Mouse (Mus musculus) heart, postnatal 10 days (tissue): Measurements from ENCODE around the gene Cxcl17. TPM values are rescaled to one million over a fixed set of nuclear protein-coding genes. Genes with fewer than 3 reads are reported as not detected.
"Not testable (repeated sequence)": the region's sequence is repeated elsewhere in the genome, so short reads cannot be mapped to it uniquely, and the experiment has no call there.

ENCODE experiments used
- DNase-seq, 2 experiments: peaks; one replicate each; pipeline ENCODE4 v3.0.0; 2021
- intact Hi-C: fragments of 180-260 bp; cut with DNase I; formaldehyde crosslinking; loops from one replicate; pipeline ENCODE4 v1.15.1; 2025
- total RNA-seq, 2 experiments: library from RNA; stranded (reverse); gene quantifications; 2 replicates each; pipeline ENCODE4 v1.2.3; 2021

The Cxcl17 gene
- not detected for total RNA-seq

GRCm38 (mm10) chr7:25412833-25413441 is at the start of gene Cxcl17:
Gene Cxcl17 (minus strand): TSS chr7:25412886.
- DNase-seq, result peak; percentile 28 to 40
- intact Hi-C loops, result no loop called here

DNA sequence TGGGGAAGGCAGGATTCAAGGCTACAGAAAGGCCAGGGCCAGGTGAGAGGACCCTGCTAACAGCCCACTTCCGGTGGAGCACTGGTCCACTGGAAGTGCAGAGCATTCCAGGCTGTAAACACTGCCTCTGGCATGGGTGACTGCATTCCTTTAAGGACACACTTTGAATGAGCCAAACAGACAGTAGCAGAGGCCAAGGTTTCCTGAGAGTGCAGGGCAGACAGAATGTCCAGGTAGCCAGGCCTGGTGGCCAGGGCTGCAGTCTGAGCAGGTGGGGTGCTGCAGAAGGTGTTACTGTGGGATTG is 49.3 kb upstream of the Cxcl17 start:
- intact Hi-C loops, DNase-seq: not testable (repeated sequence)

DNA sequence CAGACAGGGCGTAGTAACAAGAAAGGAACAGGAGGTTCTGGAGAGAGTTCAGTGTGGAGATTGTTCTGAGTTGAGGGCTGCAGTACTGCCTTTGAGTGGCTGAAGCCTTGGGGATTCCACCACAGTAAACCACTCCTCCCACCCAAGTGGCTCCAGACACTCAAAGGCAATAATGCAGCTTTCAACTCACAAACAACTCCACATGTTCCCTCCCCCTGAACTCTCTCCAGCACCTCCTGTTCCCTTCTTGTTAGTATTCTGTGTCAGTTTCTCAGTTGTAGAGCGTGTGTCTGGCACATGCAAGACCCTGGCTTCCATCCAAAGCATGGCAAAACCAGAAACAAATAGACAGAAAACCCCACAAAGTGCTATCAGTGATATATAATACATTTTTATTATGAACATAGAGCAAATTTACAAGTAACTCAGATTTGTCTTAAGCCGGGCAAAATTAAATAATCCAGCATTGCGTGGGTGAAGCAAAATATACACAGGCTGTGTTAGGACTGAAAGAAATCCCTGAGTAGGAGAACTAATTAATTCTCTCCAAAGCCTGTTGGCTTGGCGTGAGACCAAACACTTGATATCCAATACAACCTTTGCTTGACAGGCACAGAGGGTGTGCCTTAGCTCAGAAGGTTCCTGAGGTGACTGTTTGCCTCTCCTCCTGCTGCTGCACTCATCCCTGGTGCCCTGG is 48.8 kb upstream of the Cxcl17 start:
- DNase-seq, result peak in 1 of 2 experiments; percentile 21
- intact Hi-C loops, result not testable (repeated sequence)

GRCm38 (mm10) chr7:25452103-25452502 is 39.4 kb upstream of the Cxcl17 start:
- intact Hi-C loops, result no loop called here
- DNase-seq, result no peak

- intact Hi-C loops, result no loop called here
These were observed 37.5 kb upstream of the Cxcl17 start for GRCm38 (mm10) chr7:25449913-25450890.

GRCm38 (mm10) chr7:25440816-25441153 is 28.1 kb upstream of the Cxcl17 start:
- DNase-seq, result no peak
- intact Hi-C loops, result no loop called here

More at GRCm38 (mm10) chr7:25449913-25450890, 37.5 kb upstream of the Cxcl17 start:
- DNase-seq, result no peak

- intact Hi-C loops, result no loop called here
- DNase-seq, result no peak
These were observed 27.5 kb upstream of the Cxcl17 start for GRCm38 (mm10) chr7:25439978-25440815.

- DNase-seq, result no peak
- intact Hi-C loops, result no loop called here
These were observed 26.6 kb upstream of the Cxcl17 start for GRCm38 (mm10) chr7:25439124-25439822.

GRCm38 (mm10) chr7:25436704-25437103 is 24.0 kb upstream of the Cxcl17 start:
- DNase-seq, result no peak
- intact Hi-C loops, result no loop called here

- peak; percentile 41 to 49 for DNase-seq
These were observed 23.5 kb upstream of the Cxcl17 start for GRCm38 (mm10) chr7:25436226-25436625.

DNA sequence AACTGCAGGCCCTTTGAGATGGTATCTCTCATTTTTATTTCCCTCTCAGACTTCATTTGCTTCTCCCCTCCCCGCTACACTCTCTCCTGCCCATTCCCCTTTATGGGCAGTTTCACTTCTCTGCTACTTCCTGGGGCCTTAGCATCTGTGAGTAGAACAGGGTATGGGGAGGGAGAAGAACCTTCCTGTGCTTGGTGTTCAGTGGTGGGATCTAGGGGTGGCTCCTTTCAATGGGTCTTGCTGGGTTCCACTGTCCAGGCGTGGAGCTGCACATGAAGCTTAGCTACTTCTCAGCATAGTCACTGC is 22.8 kb upstream of the Cxcl17 start:
- intact Hi-C loops, result no loop called here
- DNase-seq, result no peak

More at GRCm38 (mm10) chr7:25436226-25436625, 23.5 kb upstream of the Cxcl17 start:
- intact Hi-C loops, result no loop called here

DNA sequence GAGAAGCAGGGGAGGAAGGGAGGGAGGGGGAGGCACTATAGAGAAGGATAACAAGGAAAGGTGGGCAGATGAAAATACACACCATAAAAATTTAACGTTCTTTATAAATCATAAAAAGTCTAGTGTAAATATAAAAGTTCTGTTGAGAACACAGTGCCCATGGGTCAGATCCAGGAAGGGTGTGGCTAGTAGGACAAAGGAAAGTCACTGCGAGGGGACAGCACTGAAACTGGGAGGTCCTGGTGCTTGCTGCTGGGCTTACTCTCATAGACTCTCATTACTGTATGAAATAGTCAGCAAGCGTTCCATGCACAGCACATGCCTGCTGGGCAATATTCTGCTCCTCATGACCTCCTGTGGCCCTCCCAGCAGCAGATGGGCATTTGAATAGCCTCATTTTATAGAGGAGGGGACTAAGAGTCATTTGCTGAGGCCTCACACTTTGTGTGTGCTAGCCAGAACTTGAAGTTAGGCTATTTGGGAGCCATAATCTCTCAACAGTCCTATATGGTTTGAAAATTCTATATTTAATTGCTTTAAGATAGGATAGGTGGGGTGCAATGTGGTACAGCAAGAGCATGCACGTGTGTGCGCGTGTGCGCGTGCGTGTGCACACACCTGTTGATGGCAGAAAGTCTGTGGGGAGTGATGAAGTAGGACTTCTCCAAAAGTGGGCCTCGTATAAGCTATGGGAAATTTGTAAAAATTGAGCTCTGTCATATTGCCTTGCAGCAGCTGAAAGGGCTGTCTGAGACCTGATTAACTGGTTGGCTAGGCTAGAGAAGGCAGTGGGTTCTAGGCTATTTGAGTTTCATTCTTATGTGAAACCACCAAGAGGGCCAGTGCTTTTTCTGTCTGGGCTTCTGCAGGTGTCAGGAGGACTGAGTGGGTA is 22.2 kb upstream of the Cxcl17 start:
- intact Hi-C loops, result no loop called here
- no peak for DNase-seq

- no peak for DNase-seq
- intact Hi-C loops, result no loop called here
These were observed 21.3 kb upstream of the Cxcl17 start for GRCm38 (mm10) chr7:25433781-25434560.

GRCm38 (mm10) chr7:25433007-25433541 is 20.4 kb upstream of the Cxcl17 start:
- DNase-seq, result peak; percentile 42 to 51
- intact Hi-C loops, result no loop called here

- intact Hi-C loops, result no loop called here
- no peak for DNase-seq
These were observed 19.7 kb upstream of the Cxcl17 start for GRCm38 (mm10) chr7:25432381-25432780.

DNA sequence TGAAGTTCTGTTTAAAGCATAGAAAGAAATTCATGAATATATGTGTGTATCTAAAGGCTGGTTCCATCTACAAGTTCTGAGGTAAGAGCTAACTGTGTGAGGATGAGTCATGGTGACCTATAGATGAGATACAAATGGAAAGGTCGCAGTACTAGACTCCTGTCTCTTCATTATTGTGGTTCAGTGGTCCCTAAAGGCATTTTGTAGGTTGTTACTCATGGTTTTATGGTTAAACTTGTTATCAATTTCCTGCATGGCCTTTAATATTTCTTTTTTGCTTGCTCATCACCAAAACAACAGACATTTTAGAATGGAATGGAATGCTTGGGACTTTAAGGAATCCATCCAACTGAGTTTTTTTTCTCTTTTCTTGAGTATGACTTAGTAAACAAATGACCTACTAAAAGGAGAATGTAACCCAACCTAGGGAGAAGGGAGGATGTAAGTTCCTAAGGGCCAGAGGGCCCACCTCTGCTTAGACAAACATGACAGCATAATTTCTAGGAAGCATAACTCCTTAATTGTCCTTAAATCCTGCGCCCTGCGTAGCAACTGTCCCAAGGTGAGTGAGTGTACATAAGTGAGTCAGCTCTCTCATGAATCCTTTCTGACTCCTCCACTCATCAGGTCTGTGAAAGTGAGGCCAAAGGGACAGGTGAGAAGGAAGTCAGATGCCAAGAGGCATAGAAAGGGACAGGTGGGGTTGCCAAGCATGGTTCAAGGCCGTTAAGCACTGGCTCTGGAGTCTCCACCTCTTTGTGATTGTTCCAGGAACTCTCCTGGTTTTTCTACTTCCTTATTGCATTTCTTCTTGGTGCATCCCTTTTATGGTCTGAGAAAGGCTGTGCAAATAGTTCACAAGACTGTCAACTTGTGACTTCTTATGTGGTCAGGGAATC is 17.4 kb upstream of the Cxcl17 start:
- intact Hi-C loops, result loop anchor here (5.0 kb wide), 1 partner anchor 167 kb away; no protein-coding TSS in a partner anchor
- no peak for DNase-seq

DNA sequence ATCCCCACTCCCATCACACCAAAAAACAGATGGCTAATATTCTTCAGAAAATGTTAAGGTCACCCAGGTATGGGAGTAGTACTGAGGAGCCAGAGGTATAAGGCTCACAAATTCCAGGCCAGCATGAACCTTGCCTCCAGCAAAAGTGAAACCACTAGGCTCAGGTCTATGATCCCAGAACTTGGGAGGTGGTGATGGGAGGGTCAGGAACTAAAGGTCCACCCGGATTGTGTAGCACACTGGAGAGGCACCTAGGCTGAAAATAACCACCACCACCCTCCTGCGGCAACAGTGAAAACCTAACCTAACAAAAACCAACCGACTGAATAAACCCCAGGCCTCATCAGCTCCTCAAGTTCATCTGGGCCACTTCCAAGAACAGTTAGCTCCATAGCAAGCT is 15.6 kb upstream of the Cxcl17 start:
- DNase-seq, result no peak
- intact Hi-C loops, result loop anchor here (5.0 kb wide), 1 partner anchor 169 kb away; no protein-coding TSS in a partner anchor
